Mouse (Mus musculus): ENCODE data around the gene Tbxa2r. TPM values are rescaled to one million over a fixed set of nuclear protein-coding genes. Genes with fewer than 3 reads are reported as not detected.

The Tbxa2r gene
- total and polyA plus RNA-seq, 3 experiments = 0.12 to 0.30 (median 0.13) TPM

GRCm38 (mm10) chr10:81284189-81284588 lies 44.3 kb upstream of the Tbxa2r start:
- TF ChIP-seq ELF1 (IDR thresholded peaks at IDR 0.05; ENCODE audit: low read depth, low read length) (no peak), ETS1 (conservative IDR thresholded peaks at IDR 0.05; ENCODE audit: low read depth, low read length) (no peak), PAX5 (IDR thresholded peaks at IDR 0.05; ENCODE audit: low read length) (no peak), ZMIZ1 (IDR thresholded peaks at IDR 0.05; ENCODE audit: low read depth, low read length) (no peak), E2F4 (IDR thresholded peaks at IDR 0.05; ENCODE audit: insufficient replicate concordance, low read depth, low read length) (no peak), USF2 (conservative IDR thresholded peaks at IDR 0.05; ENCODE audit: low read depth, low read length) (no peak), EP300 (IDR thresholded peaks at IDR 0.05; ENCODE audit: low read length) (no peak), ZC3H11A (IDR thresholded peaks at IDR 0.05; ENCODE audit: low read depth, low read length) (no peak), MAX (IDR thresholded peaks at IDR 0.05; ENCODE audit: low read length) (no peak), CHD1 (IDR thresholded peaks at IDR 0.05; ENCODE audit: low read depth, low read length) (no peak), MAFK (IDR thresholded peaks at IDR 0.05; ENCODE audit: insufficient replicate concordance, low read length) (no peak), BHLHE40 (IDR thresholded peaks at IDR 0.05; ENCODE audit: low read depth, low read length) (no peak), CHD2 (IDR thresholded peaks at IDR 0.05; ENCODE audit: low read length) (no peak), NELFE (IDR thresholded peaks at IDR 0.05; ENCODE audit: low read depth, low read length) (no peak), TBP (conservative IDR thresholded peaks at IDR 0.05; ENCODE audit: low read depth, low read length) (no peak), KAT2A (IDR thresholded peaks at IDR 0.05; ENCODE audit: insufficient replicate concordance, low read length) (no peak), POLR2AphosphoS2 (IDR thresholded peaks at IDR 0.05; ENCODE audit: low read depth, low read length) (no peak), RAD21 (IDR thresholded peaks at IDR 0.05; ENCODE audit: low read depth, low read length) (no peak)
- no peak overlapping the region for H3K9ac ChIP-seq (ENCODE audit: insufficient read depth, low read depth)
- peaks cover 40% of the 10 kb centered on the region for H3K27me3 ChIP-seq (replicated peaks)
- peaks cover 5 to 28% of the 10 kb centered on the region in 2 experiments; a peak in 3 of 4 replicates for H3K4me1 ChIP-seq (ENCODE audit: control insufficient read depth in 1 of 2, insufficient read depth in 2 of 2)
- H3K27ac ChIP-seq (ENCODE audit: insufficient read depth, low read depth) = no peak overlapping the region
- peaks cover 6% of the 10 kb centered on the region for H3K9me3 ChIP-seq (replicated peaks; ENCODE audit: low read length)
- dilution Hi-C loops (cut with MboI; ENCODE audit: extremely low pct_ligation_motif_present, extremely low pct_unique_long_range_greater_than_20kb, low sequenced_read_pairs) (no loop called here), in situ Hi-C loops (cut with MboI; ENCODE audit: low pct_ligation_motif_present, low pct_unique_long_range_greater_than_20kb, low sequenced_read_pairs) (no loop called here)
- no peaks in the 10 kb centered on the region for H3K79me2 ChIP-seq (replicated peaks; ENCODE audit: control insufficient read depth, extremely low read depth, insufficient read depth, poor library complexity, severe bottlenecking)
- no peaks in the 10 kb centered on the region for H3K36me3 ChIP-seq (replicated peaks in 1 of 2; ENCODE audit: control insufficient read depth in 1 of 2, insufficient read depth in 1 of 2, low read length in 1 of 2)
- DNase-seq (ENCODE audit: extremely low read depth) = no peak
- no peak overlapping the region for H3K4me2 ChIP-seq (ENCODE audit: insufficient read depth, low read depth, poor library complexity, severe bottlenecking)
- H3K4me3 ChIP-seq (replicated peaks in 1 of 3; ENCODE audit: low read depth in 2 of 3, low read length in 2 of 3, poor library complexity in 1 of 3) = no peak overlapping the region

GRCm38 (mm10) chr10:81284719-81285118 lies 43.8 kb upstream of the Tbxa2r start:
- Histone ChIP-seq H3K9ac (ENCODE audit: insufficient read depth, low read depth) (no peak overlapping the region), H3K4me1 (ENCODE audit: control insufficient read depth in 1 of 2, insufficient read depth in 2 of 2) (peaks cover 5 to 32% of the 10 kb centered on the region in 2 experiments; a peak in 3 of 4 replicates), H3K27me3 (replicated peaks) (peaks cover 38% of the 10 kb centered on the region), H3K27ac (ENCODE audit: insufficient read depth, low read depth) (no peak overlapping the region), H3K4me2 (ENCODE audit: insufficient read depth, low read depth, poor library complexity, severe bottlenecking) (no peak overlapping the region), H3K4me3 (replicated peaks in 1 of 3; ENCODE audit: low read depth in 2 of 3, low read length in 2 of 3, poor library complexity in 1 of 3) (no peak overlapping the region), H3K79me2 (replicated peaks; ENCODE audit: control insufficient read depth, extremely low read depth, insufficient read depth, poor library complexity, severe bottlenecking) (no peaks in the 10 kb centered on the region), H3K9me3 (replicated peaks; ENCODE audit: low read length) (peaks cover 6% of the 10 kb centered on the region), H3K36me3 (replicated peaks in 1 of 2; ENCODE audit: control insufficient read depth in 1 of 2, insufficient read depth in 1 of 2, low read length in 1 of 2) (no peaks in the 10 kb centered on the region)
- TF ChIP-seq ELF1 (IDR thresholded peaks at IDR 0.05; ENCODE audit: low read depth, low read length) = no peak
- in situ Hi-C loops (cut with MboI; ENCODE audit: low pct_ligation_motif_present, low pct_unique_long_range_greater_than_20kb, low sequenced_read_pairs) = loop anchor here (5.0 kb wide), 1 partner anchor 87 kb away; no protein-coding TSS in a partner anchor
- dilution Hi-C loops (cut with MboI; ENCODE audit: extremely low pct_ligation_motif_present, extremely low pct_unique_long_range_greater_than_20kb, low sequenced_read_pairs) = no loop called here
- DNase-seq (ENCODE audit: extremely low read depth) = no peak
